Mouse (Mus musculus) liver, adult (tissue): ENCODE data around the gene Itpr1.

Experiments
- GATA4 ChIP-seq: IDR thresholded peaks from 2 replicates; pipeline ENCODE4 v1.6.1; 2014; ENCODE audit warnings: mild to moderate bottlenecking, low read length; ENCODE audit not compliant: insufficient replicate concordance

The Itpr1 gene

GRCm38 (mm10) chr6:108212881-108213295, at the start of gene Itpr1:
TSS of gene Itpr1 (plus strand) at chr6:108213096.
- TF ChIP-seq GATA4, result no peak; the same call in 1 of the 2 replicates

GRCm38 (mm10) chr6:108164935-108165334, 48.0 kb upstream of the Itpr1 start:
- no peak for TF ChIP-seq GATA4

- TF ChIP-seq GATA4, result no peak
These were observed 47.3 kb upstream of the Itpr1 start for GRCm38 (mm10) chr6:108165598-108165997.

- no peak for TF ChIP-seq GATA4
These were observed 44.8 kb upstream of the Itpr1 start for GRCm38 (mm10) chr6:108167946-108168680.

- no peak for TF ChIP-seq GATA4
These were observed 44.2 kb upstream of the Itpr1 start for GRCm38 (mm10) chr6:108168723-108169122.

GRCm38 (mm10) chr6:108169466-108169865, 43.4 kb upstream of the Itpr1 start:
- TF ChIP-seq GATA4, result no peak

DNA sequence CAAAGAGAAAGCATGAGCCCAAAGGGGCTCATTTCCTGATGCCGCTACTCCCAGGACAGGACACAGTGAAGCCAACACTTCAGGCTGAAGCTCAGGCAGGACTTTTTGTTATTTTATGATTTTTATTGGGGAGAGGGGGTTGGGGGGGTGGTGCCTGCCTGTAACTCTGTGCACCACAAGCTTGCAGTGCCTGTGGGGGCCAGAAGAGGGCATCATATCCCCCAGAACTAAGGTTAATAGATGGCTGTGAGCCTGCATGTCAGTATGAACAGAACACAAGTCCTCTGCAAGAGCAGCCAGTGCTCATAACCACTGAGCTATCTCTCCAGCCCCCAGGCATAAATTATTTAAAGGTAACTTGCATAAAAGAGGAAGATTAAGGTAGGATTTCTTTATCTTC, 40.7 kb upstream of the Itpr1 start:
- TF ChIP-seq GATA4, result no peak

DNA sequence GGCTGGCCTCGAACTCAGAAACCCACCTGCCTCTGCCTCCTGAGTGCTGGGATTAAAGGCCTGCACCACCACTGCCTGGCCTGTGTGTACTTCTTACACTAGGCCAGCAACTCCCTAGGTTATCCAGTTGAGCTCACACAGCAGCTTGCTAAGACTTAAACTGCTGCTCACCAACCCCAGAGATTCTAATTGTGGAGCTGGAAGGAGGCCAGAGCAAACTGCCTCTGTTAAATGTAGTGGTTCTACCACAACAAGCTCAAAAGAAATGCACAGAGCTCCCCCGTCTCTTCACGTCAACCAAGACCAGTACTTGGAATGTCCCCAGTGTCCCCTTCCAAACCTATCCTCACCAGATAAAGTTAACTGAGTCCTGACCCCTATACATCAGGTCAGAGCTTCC, 38.7 kb upstream of the Itpr1 start:
- TF ChIP-seq GATA4, result no peak

GRCm38 (mm10) chr6:108179087-108179486, 33.8 kb upstream of the Itpr1 start:
- TF ChIP-seq GATA4, result no peak

DNA sequence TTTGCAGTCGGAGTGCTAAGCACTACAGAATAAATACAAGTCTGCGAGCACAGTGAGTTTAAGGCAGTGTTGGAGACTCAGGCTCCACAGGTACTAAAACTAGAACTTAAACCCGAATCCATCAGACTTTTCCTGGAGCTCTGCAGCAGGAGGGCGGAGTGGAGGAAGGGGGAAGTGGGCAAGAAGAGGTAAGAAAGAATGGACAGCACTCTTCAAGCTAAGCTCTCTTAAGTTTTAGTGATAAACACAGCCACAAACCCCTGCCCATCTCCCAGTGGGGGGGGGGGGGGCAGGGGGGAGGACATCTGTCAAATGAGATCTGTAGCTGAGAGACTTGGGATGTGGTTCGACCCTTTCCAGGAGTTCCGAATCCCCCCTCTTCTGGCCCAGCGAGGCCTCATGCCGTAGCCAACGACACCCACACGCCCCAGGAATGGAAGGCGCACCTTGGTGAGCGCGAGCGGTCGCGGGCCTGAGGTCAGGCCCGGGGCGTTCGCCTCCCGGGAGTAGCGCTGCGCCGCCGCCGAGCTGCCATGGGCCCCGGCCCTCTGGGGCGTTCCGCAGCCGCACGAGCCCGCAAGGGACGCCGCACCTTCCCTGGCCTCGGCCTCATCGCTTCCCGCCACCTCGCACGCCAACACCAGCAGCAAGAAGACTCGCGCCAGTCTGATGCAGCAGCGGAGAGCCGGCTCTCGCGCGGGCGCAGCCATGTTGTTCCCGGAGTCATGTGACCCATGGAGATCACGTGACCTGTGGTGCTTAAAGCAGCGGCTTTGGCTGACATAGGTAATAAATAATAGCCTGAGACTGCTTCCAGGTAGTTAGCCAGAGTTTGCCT, 27.8 kb upstream of the Itpr1 start, which contains the start of gene Sumf1:
TSS of gene Sumf1 (minus strand) at position 736 of the 838 bp plus-strand sequence.
- no peak for TF ChIP-seq GATA4

GRCm38 (mm10) chr6:108185685-108186009, 27.2 kb upstream of the Itpr1 start:
- no peak for TF ChIP-seq GATA4

- TF ChIP-seq GATA4, result no peak
These were observed 22.2 kb upstream of the Itpr1 start for GRCm38 (mm10) chr6:108190690-108191089.

DNA sequence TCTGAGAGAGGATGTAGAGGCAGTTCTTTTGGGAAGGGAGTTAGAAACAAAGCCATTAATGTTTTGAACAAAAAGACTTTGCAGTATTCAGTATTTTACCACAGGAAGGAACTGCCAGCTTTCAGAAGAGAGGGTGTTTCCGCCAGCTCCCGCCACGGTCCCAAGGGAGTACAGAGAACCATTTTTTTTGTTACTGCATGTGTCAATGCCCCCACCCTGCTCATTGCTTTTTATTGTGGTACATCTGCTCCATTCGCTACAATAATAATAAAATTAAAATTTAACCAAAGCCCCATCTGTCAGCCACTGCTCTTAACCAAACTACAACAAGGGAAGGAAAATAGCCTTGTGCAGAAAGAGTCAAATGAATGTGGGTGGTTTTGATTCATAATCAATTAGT, 20.3 kb upstream of the Itpr1 start:
- TF ChIP-seq GATA4, result no peak

- TF ChIP-seq GATA4, result no peak
These were observed 16.2 kb upstream of the Itpr1 start for GRCm38 (mm10) chr6:108196665-108197064.

GRCm38 (mm10) chr6:108197117-108197516, 15.8 kb upstream of the Itpr1 start:
- no peak for TF ChIP-seq GATA4

GRCm38 (mm10) chr6:108198286-108198685, 14.6 kb upstream of the Itpr1 start:
- TF ChIP-seq GATA4, result no peak

GRCm38 (mm10) chr6:108204322-108204721, 8.6 kb upstream of the Itpr1 start:
- TF ChIP-seq GATA4, result no peak

GRCm38 (mm10) chr6:108206145-108206544, 6.8 kb upstream of the Itpr1 start:
- no peak for TF ChIP-seq GATA4
